Mouse (Mus musculus) olfactory bulb, adult 2 months (tissue): ENCODE results near the gene Impdh1. TPM values are rescaled to one million over a fixed set of nuclear protein-coding genes. Genes with fewer than 3 reads are reported as not detected.
"Not testable (repeated sequence)": the region's sequence is repeated elsewhere in the genome, so short reads cannot be mapped to it uniquely, and the experiment has no call there.

ENCODE experiments used
- H3K27ac ChIP-seq: fragments of 200-500 bp; 2 replicates; pipeline ENCODE4 v1.5.1; 2012; ENCODE audit warnings: low read depth, low read length; ENCODE audit not compliant: insufficient read depth
- H3K4me1 ChIP-seq: fragments of 200-500 bp; 2 replicates; pipeline ENCODE4 v1.6.1; 2012; ENCODE audit warnings: low read length; ENCODE audit not compliant: control insufficient read depth, insufficient read depth
- H3K4me3 ChIP-seq: fragments of 200-500 bp; 2 replicates; pipeline ENCODE4 v1.5.1; 2012; ENCODE audit warnings: mild to moderate bottlenecking, low read depth, low read length, moderate library complexity; ENCODE audit not compliant: insufficient read depth
- CTCF ChIP-seq: fragments of 200-500 bp; IDR thresholded peaks from 2 replicates; pipeline ENCODE4 v1.5.1; 2012; ENCODE audit warnings: low read depth, mild to moderate bottlenecking, low read length, moderate library complexity; ENCODE audit not compliant: insufficient read depth
- POLR2A ChIP-seq: fragments of 200-500 bp; IDR thresholded peaks from 2 replicates; pipeline ENCODE4 v1.6.1; 2012; ENCODE audit warnings: mild to moderate bottlenecking, low read depth, low read length, moderate library complexity; ENCODE audit not compliant: insufficient read depth
- WGBS: fragments of 180-500 bp; shearing (Covaris S2); methylation state at CpG from one replicate; pipeline ENCODE4 v1.1.7; 2018; 5-methylcytosine and 5-hydroxymethylcytosine counted together
- polyA plus RNA-seq: library from polyadenylated mRNA; stranded (reverse); fragments of >200 nt; gene quantifications from 2 replicates; pipeline ENCODE4 v1.2.4, GENCODE M21; 2012; ENCODE audit warnings: low replicate concordance; ENCODE audit not compliant: missing spikeins, insufficient read depth, insufficient read length

The Impdh1 gene
- polyA plus RNA-seq, 1 experiment, result not detected

GRCm38 (mm10) chr6:29166196-29166595 lies 50.0 kb downstream of the Impdh1 start:
- Histone ChIP-seq H3K27ac (no peak overlapping the region), H3K4me1 (peaks cover 18% of the 10 kb centered on the region), H3K4me3 (no peak overlapping the region)
- 0% methylated on average over 1 of the region's 1 CpGs for WGBS
- TF ChIP-seq CTCF (no peak), POLR2A (no peak)

- peak; percentile 97 for TF ChIP-seq POLR2A
- TF ChIP-seq CTCF, result no peak
- H3K4me3 ChIP-seq, result peak within 1 kb of the TSS; percentile 96
- 0 out of 2 replicates have a peak, but pooled peaks cover 3% of the 10 kb centered on the region for H3K4me1 ChIP-seq
- no peak within 1 kb of the TSS for H3K27ac ChIP-seq
- 6% methylated on average over 42 of the region's 42 CpGs for WGBS
These were observed 51.6 kb downstream of the Impdh1 start, which contains the start of gene Rbm28 for GRCm38 (mm10) chr6:29164314-29165244. Rbm28 (minus strand) TSS chr6:29165006.

DNA sequence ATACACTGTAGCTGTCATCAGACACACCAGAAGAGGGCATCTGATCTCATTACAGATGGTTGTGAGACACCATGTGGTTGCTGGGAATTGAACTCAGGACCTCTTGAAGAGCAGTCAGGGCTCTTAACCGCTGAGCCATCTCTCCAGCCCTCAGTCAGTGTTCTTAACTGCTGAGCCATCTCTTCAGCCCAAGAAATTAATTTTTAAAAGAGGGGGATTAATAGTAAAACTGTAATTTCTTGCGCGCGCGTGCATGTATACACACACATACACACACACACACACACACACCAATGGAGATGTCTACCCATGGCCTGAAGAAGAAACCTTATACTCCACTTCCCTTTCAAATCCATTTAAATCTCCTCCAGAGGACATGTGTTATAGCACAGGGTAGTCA lies 54.9 kb downstream of the Impdh1 start:
- not testable (repeated sequence) for H3K4me1 ChIP-seq, H3K27ac ChIP-seq, H3K4me3 ChIP-seq
- WGBS, result 98% methylated on average over 5 of the region's 5 CpGs

GRCm38 (mm10) chr6:29160786-29161185 lies 55.4 kb downstream of the Impdh1 start:
- TF ChIP-seq POLR2A, result no peak
- TF ChIP-seq CTCF, result no peak
- no peak overlapping the region for H3K27ac ChIP-seq
- H3K4me3 ChIP-seq, result no peak overlapping the region
- no peaks in the 10 kb centered on the region for H3K4me1 ChIP-seq
- 93% methylated on average over 2 of the region's 2 CpGs for WGBS

DNA sequence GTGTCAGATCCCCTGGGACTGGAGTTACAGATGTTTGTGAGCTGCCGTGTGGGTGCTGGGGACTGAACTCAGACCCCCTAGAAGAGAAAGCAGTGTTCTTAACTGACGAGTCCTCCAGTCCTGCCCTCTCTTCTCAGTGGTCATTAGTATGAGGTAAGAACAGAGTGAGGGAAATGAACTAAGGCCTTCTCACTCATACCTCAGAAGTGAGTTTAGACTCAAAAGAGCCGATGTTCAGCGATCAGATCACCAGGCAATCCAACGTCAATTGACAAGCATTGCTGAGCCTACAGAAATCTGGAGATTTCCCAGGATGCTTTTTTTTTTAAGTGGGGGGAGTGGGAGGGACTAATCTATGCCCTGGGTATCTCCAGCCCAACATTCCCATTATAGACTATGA lies 59.8 kb downstream of the Impdh1 start:
- WGBS, result 93% methylated on average over 5 of the region's 5 CpGs
- TF ChIP-seq CTCF (no peak), POLR2A (no peak)
- no peak overlapping the region for H3K27ac ChIP-seq
- no peak overlapping the region for H3K4me3 ChIP-seq
- no peaks in the 10 kb centered on the region for H3K4me1 ChIP-seq

Other genes with a start within 250 kb of the Impdh1 start
- gene Lep, start 156.1 kb downstream of the Impdh1 start, polyA plus RNA-seq, result not detected in 2 replicates
- gene Rbm28, start 51.4 kb downstream of the Impdh1 start, polyA plus RNA-seq, result not detected in 2 replicates
- gene Prrt4, start 36.8 kb downstream of the Impdh1 start, polyA plus RNA-seq, result not detected in 2 replicates
- gene Hilpda, start 56.1 kb upstream of the Impdh1 start, polyA plus RNA-seq, result not detected in 2 replicates
- gene Fam71f2, start 63.2 kb upstream of the Impdh1 start, polyA plus RNA-seq, result not detected in 2 replicates
- not detected in 2 replicates for gene Fam71f1, start 102.8 kb upstream of the Impdh1 start, polyA plus RNA-seq
- gene Calu, start 131.7 kb upstream of the Impdh1 start, polyA plus RNA-seq, result not detected in 2 replicates
- gene Opn1sw, start 172.1 kb upstream of the Impdh1 start, polyA plus RNA-seq, result not detected in 2 replicates
- gene Ccdc136, start 179.9 kb upstream of the Impdh1 start, polyA plus RNA-seq, result not detected in 2 replicates
- not detected in 2 replicates for gene Flnc, start 216.9 kb upstream of the Impdh1 start, polyA plus RNA-seq